13 mouse cellular contexts compared by ENCODE assay signal in genomic region chr2:49805736-49806371, GRCm38 (mm10). TPM values are rescaled to one million over a fixed set of nuclear protein-coding genes. Genes with fewer than 3 reads are reported as not detected.
DNase-seq lines count a peak whose midpoint lies in the region; ATAC-seq and TF ChIP-seq lines count a peak whose summit lies in the region.
"Had no signal": no experiment of that assay in that cellular context is flagged by ENCODE, and none has a peak within 500 bp of the region (broad histone marks: within the 10 kb centered on the region; RNA-seq: fewer than 3 reads in every experiment).

No protein-coding gene starts in this region.

- intact Hi-C loops in left cerebral cortex, adult 2 months (cut with DNase I): no loop called here
- intact Hi-C loops in left cerebral cortex, postnatal 36 days (cut with DNase I): no loop called here

- DNase-seq in cerebellum, postnatal 14 days: peak; percentile 50 to 63
- DNase-seq in cerebellum, adult 9-11 months: no peak
- peak in 1 of 2 experiments; percentile 39 for DNase-seq in left cerebral cortex, adult 2 months (ENCODE audit: extremely low spot score in 1 of 2, low spot score in 2 of 2)
- no peak for DNase-seq in left cerebral cortex, postnatal 36 days (ENCODE audit: low spot score in 2 of 2)
- peak; percentile 38 for DNase-seq in adrenal gland, adult 8-10 months
- no peak for DNase-seq in embryo, embryonic 11 days
- no peak for DNase-seq in MN1 (ENCODE audit: low spot score)
- DNase-seq: B cell, adult 2 months; kidney, adult 18-20 months; lung, postnatal 36 days had no signal

- 0 out of 2 replicates have a peak, but pooled peaks have one; percentile 32 for ATAC-seq in limb, embryonic 15.5 days (ENCODE audit: insufficient number of reproducible peaks, low FRiP score, low TSS enrichment, low read depth)
- ATAC-seq: Patski had no signal

- no peaks in the 10 kb centered on the region for H3K9me3 ChIP-seq in limb, embryonic 15.5 days

- H3K36me3 ChIP-seq in limb, embryonic 15.5 days: no peaks in the 10 kb centered on the region

- no peak overlapping the region for H3K4me3 ChIP-seq in left cerebral cortex, adult 2 months
- H3K4me3 ChIP-seq in limb, embryonic 15.5 days: no peak overlapping the region

- no peak for TF ChIP-seq CTCF in left cerebral cortex, adult 2 months (IDR thresholded peaks at IDR 0.05)

- no peak overlapping the region for H3K4me2 ChIP-seq in limb, embryonic 15.5 days

- no peak overlapping the region for H3K9ac ChIP-seq in limb, embryonic 15.5 days

- no peaks in the 10 kb centered on the region for H3K27me3 ChIP-seq in limb, embryonic 15.5 days
- H3K27me3 ChIP-seq: Patski had no signal

- H3K4me1 ChIP-seq in limb, embryonic 15.5 days: peaks cover 19% of the 10 kb centered on the region

- WGBS in limb, embryonic 15.5 days: 56% methylated on average over 11 of the region's 11 CpGs

- H3K27ac ChIP-seq in left cerebral cortex, adult 2 months: peak overlapping the region; percentile 0; the same call in 1 of the 2 replicates
- H3K27ac ChIP-seq in limb, embryonic 15.5 days: no peak overlapping the region

RNA-seq across cellular contexts. Expression of gene Lypd6b, which starts 18.4 kb away (rescaled TPM):
- 1 to 10 TPM; 6.3 to 7.4 TPM for total RNA-seq in left cerebral cortex, adult 2 months (2021)
- 1 to 10 TPM; 7.8 to 9.0 TPM for total RNA-seq in left cerebral cortex, postnatal 36 days (2021)
- total RNA-seq in adrenal gland, adult 8-10 months (2022): under 1 TPM in 3 of 4 experiments, not detected in 1; 0.24 to 0.52 (median 0.24) TPM
- polyA plus RNA-seq in limb, embryonic 15.5 days (2015; fragmentation: Nextera tagmentation; extraction: Ambion mirVana): 15.8 and 18.7 TPM in 2 replicates
- total RNA-seq: liver, adult 2 months had no signal
- polyA plus RNA-seq: liver, adult 2 months had no signal

Comparison
In these comparisons a context has a peak if more than half of its experiments do, and no peak if none do; other contexts are left out.
1. DNase-seq: peak in cerebellum, postnatal 14 days (2 of 2) and adrenal gland, adult 8-10 months (single experiment); none in cerebellum, adult 9-11 months (single experiment), left cerebral cortex, postnatal 36 days (0 of 2), embryo, embryonic 11 days (single experiment) and MN1 (single experiment).
2. RNA of gene Lypd6b, which starts 18.4 kb away (total RNA-seq): 7.8 to 9.0 TPM in left cerebral cortex, postnatal 36 days and 6.3 to 7.4 TPM in left cerebral cortex, adult 2 months; 0.24 to 0.52 TPM in adrenal gland, adult 8-10 months; every median in the first group is over 4 times any median in the second.